Mouse (Mus musculus) C2C12 (cell line): ENCODE data around the gene Slc5a3.

Experiments used
- CTCF ChIP-seq: IDR thresholded peaks from one replicate; pipeline ENCODE4 v1.5.1; 2011; ENCODE audit not compliant: control insufficient read depth, insufficient read depth, insufficient read length
- USF1 ChIP-seq: IDR thresholded peaks from one replicate; pipeline ENCODE4 v1.6.1; 2011; ENCODE audit warnings: low read depth, mild to moderate bottlenecking, control low read depth, moderate library complexity

- TF ChIP-seq CTCF (no peak), USF1 (no peak)
Observed at GRCm38 (mm10) chr16:92058644-92059620, 810 bp downstream of the Slc5a3 start.
